Mouse (Mus musculus) frontal cortex, postnatal 14 days (tissue): ENCODE data around the gene Arrdc2.

Experiments
- DNase-seq, 2 experiments: peaks; one replicate each; pipeline ENCODE4 v3.0.0; 2022; ENCODE audit warnings: low spot score in 2 of 2

Gene Arrdc2

DNA sequence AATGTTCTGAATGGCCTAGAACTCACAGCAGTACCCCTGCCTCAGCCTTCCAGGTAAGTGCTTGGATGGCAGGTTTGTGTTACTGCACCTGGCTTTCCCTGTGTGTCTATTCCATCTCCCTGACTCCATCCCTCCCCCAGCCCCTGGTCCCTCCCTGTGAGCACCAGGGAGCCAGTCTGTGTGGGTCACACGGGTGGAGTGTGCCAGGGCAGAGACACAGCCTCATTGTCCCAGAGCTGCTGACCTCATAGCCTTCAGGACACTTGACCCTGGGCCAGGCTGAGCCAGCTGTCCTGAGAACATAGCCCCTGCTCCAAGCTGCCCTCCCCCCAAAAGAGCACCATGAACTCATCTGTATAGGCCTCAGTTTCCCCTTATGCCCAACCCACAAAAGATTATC is 32.2 kb downstream of the Arrdc2 start:
- no peak for DNase-seq

DNA sequence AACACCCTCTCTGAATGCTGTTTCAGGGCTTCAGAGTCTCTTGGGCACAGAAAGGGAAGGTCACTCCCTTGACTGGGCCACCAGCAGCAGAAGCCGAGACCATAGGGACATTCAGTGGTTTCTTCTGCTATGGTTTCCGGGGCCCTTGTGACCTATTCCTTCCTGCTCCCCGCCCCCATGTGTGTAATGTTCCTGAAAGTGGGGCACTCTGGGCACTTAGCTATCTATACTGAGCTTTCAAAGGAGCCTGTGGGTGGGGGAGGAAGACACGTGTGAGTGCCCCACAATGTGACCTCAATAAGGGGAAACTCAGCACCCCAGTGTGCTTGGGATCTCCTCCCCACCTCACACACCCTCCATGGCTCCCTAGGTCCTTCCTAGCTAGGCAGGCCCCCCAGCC is 33.0 kb downstream of the Arrdc2 start:
- DNase-seq, result no peak

DNA sequence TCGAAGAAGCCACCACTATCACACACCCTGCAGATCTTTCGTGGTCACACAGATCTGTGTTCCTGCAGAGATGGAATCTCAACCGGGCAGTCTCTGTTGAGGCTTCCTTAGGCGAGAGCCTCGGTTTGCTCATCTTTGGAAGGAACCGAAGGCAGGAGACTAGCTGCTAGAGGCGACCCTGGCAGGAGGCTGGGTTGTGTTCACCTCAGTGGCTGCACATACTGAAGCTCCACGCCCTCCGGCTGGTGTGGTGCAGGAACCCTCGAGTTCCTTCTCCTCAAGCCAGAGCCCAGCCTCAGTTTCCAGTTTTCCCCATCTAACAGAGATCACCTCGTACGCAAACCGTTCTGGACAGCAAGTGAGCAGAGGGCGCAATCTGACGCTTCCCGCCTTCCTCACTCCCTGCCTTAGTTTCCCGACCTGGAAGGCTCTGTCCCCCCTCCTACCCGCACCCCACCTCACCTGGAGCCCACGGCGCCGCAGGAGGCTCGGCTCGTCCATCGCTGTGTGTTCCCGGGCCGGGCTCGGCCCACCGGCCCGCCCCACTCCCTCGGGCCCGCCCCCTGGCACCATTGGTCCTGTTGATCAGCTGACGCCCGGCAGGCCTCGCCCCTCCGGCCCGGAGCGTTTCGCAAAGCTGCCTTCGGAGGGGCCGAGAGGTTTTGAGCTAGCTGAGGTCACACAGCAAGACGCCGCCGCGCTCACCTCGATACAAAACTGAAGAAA is 34.9 kb downstream of the Arrdc2 start, which contains the start of gene Mast3:
Mast3 (minus strand) TSS at position 574 of the 726 bp plus-strand sequence.
- DNase-seq, result peak in 1 of 2 experiments; percentile 72

DNA sequence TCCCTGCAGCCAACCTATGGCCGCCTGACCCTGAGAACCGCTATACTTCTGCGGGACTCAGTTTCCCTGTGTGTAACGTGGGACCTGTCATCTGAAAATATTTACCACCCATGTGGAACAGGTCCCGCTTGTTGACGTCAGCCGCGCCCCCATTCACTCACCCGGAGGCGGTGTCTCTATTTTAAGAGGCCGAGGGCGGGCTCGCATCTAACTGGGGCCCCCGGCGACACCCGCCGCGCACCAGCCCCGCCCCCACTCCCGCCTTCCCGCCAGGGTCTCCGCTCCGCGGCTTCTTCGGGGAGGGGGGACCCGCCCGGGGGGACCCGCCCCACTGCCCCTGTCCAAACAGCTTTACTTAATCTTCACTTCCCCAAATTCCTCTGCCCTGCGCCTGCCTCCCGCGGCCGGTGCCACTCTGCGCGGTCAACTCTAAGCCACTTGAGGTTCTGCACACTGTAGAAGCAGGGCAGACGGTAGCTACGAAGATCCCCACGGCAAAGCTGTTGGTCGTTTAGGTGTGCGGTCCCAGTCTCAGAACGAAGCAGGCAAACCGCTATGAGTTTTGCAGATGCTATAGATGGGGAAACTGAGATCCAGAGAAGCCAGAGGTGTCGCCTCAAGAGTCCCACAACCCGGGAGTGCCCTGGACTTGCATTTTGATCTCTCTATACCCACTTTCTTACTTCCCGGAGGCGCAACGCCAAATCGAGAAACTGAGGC is 35.6 kb downstream of the Arrdc2 start:
- DNase-seq, result peak in 1 of 2 experiments; percentile 43

DNA sequence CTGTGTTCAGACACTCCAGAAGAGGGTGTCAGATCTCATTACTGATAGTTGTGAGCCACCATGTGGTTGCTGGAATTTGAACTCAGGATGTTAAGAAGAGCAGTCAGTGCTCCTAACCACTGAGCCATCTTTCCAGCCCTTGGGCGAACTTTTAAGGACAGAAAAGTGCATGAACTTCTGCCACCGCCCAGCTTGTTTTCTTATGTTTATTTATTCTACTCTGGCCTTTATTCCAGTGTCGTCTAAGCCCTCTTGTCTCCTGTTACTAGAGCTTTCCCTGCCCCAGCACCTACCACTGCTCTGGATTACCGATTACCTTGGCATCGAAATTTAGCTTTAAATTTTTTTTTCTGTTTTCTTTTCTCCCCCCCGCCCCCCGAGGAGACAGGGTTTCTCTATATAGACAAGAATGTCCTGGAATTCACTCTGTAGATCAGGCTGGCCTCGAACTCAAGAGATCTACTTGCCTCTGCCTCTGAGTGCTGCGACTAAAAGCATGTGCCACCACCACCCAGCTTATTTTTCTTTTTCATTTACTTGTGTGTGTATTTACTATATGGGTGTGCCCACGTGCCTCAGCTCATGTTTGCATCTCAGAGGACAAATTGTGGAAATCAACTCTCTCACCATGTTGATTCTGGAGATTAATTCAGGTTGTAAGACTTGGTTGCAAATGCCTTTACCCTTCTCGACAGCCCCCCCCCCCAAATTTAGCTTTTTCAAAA is 36.6 kb downstream of the Arrdc2 start:
- no peak for DNase-seq

DNA sequence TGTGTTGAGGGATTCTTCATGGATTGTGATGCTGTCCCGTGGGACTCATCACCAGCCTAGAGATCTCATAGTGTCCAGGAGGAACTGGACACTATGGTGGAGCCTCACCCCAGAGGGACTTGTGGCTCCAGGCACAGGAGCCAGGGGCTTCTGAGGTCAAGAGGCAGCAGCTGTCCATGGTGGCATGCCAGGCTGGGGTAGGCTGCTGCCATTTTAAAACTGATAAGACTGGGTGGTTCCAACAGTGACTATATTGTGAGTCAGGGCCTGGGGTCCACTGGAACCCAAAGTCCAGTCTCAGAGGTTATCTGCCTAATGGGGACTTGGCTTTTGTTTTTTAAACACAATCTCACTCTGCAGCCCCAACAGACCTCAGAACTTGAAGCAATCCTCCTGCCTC is 37.7 kb downstream of the Arrdc2 start:
- DNase-seq, result no peak

DNA sequence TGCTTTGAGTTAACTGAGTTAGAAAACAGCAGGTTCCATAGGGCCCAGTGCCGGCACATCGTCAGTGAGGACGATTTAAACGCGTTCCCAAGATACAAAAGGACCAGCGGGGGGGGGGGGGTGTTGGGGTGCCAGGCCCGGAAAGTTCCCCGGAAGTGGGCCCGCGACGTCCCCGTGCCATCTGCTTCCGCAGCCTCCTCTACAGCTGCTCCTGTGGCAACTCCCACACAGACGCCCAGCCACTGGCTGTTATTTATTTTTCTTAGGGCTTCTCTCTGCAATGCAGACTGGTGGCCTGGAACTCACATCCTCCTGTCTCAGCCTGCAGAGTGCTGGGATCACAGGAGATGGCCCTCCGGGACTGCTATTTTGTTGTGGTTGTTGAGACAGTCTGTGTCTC is 38.4 kb downstream of the Arrdc2 start:
- peak in 1 of 2 experiments; percentile 51 for DNase-seq

DNA sequence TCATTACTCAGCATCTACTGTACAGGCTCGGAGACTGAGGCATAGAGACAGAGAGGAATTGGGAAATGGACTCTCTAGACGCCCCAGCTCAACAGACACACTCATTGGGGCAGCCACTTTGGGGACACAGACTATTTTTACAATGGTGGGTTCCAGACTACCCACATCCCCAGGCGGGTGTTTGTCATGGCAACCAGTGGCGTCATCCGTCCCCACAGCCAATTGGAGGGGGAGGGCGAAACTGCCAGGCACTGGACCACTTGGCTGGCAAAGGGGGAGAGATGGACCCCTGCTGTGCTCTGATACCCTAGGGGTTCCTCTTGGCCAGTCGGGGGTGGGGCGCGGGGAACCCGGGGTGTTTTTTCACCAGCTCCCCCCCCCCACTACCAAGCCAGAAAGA is 38.9 kb downstream of the Arrdc2 start:
- DNase-seq, result peak in 1 of 2 experiments; percentile 48

DNA sequence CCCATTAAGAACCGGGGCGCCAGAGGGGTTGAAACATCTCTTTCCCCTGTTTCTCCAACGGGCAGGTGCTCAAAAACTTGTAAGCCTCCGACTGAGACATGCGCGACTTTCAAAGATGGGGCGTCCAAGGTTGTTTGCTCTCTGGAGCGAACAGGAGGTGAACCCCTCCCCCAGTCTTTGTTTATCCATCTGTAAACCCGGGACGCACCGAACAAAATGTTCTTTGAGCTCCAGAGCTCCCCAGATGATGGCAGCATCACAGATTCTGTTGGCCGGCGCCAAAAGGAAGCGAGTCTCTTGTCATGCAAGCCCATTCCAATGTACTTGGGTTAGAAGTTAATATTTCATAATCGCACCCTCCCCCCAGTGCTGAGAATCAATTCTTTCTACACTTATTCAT is 41.2 kb downstream of the Arrdc2 start:
- no peak for DNase-seq

DNA sequence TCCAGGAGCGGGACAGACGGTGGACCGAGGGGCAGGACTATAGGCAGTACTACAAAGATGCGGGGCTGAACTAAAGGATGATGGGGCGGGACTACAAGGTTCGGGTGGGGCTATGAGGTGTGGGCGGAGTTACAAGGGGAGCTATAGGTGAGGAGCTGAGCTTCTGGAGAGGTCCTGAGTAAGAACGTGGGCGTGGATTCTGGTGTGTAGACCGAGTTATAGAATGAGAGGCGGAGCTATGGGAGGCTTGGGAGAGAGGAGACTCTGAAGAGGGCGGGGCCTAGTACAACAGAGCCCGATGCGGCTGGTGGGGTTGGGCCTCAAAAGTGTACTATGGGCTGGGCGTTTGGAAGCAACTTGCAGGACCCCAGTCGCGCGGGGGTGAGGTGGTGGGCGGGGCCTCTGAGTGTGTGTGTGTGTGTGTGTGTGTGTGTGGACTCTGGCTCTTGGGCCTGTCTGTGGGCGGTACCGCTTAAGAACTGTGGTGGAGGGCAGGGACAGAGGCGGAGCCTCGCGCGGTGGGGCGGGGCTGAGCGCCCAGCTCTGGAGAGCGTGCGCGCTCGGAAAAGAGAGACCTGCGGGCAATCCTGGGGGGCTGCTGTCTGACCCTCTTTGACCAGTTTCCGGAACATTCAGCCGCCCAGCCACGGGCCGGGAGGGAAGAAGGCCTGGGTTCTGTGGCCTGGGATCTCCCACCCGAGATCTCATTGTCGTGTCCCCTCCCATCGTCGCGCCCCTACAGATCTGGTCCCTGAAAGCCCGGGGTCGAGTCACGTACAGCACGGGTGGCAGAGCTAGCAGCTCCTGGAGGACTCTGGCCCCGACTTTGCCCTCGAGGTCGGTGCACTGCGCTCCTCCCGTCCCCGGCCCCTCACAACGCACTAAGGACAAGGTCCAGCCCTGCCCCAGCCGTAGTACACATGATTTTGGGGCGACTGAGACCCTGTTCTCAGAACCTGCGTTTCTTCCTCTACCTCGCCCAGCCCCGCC is 42.1 kb downstream of the Arrdc2 start:
- peak; percentile 82 to 87 for DNase-seq

DNA sequence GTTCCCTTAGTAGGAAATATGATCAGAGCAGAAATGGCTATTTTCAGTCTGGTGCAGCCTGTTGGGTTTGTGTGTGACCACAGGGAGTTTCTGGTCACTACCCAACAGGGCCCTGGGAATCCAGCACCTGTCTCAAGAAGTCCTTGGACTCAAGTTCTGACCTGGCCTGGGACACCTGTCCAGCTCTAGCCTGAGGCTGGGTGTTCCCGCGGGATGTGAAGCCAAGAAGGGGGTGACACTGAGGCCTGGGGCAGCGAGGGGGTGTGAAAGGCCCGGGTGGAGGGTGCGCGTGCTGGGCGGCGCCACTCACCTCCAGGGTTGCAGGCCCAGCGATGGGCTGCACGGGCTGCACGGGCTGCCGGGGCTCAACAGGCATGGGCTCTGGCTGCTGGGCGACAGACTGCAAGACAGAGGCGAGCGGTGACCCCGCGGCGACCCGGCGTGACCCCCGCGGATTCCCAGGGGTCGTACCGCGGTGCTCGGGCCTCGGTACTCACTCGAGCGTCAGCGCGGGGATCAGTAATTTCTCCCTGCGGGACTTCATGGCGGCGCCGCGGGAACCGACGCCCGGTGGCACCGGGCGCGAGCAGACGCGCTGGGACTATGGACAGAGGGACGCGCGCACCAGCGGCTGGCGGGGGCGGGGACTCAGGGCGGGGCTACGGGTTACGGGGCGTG is 43.0 kb downstream of the Arrdc2 start:
- DNase-seq, result no peak

DNA sequence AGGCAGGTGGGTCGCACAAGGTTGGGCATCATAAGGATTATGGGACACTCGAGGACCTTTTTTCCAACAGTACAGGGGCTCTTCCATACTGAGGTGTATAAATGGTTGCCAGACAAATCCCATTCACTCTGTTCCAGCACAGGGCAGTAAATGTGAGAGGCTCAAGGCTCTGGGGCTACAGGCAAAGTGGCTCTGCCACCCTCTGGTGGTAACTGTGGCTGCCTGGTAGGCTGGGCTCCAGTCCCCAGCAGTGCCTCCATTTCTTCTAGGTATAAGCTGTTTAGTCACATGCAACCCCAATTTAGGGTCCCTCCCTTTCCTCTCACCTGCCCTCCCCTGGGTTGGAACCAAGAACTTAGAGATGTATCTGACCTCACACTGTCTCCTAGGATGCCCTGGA is 44.1 kb downstream of the Arrdc2 start:
- DNase-seq, result no peak

DNA sequence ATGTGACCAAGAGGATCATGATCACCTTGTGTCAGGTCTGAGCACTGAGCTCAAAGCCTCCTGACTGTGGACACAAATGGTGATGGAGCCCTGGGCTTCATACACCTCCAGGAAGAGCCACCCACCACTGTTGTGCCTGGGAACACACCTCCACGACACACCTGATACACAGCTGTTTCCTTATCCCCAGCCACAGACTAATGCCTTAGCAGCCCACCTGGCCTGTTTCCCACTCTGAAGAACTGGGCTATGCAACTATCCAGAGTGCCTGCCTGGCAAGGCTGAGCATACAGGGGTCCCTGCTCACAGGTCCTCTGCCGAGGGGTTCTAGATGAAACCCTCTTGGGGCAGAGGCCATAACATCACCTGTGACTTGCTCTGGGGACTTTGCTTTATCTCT is 45.3 kb downstream of the Arrdc2 start:
- no peak for DNase-seq

DNA sequence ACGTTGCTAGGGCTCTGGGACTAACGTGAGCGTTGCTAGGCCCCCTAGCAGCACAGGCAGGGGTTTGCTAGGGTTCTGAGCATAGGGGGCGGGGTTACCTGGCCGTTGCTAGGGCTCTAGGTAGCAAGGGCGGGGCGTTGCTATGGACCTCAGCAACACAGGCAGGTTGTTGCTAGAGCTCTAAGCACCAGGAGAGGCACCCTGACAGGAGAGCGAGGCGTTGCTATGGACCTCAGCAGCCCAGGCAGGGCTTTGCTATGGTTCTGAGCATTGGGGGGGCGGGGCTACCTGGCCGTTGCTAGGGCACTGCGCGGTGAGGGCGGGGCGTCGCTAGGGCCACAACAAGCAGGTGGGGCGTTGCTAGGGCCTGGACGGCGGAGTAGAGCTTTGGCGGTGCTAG is 46.8 kb downstream of the Arrdc2 start:
- DNase-seq, result no peak

DNA sequence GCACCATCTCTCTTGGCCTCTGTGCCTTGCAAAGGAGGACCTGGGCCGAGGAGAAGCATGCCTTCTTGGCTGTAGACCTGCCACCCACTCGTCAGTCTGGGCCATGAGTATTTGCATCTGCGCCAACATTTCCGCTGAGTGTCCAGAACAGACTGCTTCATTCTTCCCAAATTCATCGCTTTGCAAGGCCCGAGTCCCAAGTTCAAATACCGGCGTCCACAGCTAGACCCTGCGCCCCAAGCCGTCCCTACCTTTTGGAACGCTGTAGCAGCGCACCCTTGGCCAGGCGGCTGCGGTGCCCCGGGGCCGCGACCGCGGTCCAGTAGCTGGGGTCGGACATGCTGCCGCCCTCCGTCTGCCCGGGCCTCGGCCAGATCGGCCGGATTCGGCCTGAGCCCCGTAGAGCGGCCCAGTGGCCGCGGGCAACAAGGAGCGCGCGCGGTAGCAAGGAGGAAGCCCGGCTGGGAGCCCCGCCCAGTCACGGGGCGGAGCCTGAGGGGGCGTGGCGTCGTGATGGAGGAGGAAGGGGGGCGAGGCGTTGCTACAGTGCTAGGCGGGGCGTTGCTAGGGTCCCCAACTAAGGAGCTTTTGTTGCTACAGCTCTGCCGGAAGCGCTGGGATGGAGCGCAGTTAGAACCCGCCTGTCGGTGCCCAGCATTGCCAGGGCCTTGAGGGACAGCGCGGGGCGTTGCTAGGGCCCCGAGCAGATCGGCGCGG is 47.4 kb downstream of the Arrdc2 start:
- peak; percentile 95 to 97 for DNase-seq

DNA sequence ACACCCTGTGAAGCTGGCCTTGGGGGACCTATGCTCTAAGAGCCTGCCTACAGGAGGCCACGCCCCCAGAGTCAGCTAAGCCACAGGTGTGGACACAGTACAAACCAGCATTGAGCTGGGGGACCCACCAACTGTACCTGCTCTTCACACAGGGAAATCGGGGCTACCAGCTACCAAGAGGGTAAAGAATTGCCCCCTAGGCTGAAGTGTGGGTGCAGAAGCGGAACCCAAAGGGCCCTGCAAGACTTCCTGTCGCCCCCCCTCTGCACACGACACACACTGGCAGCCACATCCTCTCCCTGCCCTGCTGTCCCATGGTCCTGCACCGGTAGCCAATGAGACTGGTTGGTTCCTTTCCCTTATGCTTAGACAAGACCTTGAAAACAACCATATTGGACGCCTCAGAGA is 48.2 kb downstream of the Arrdc2 start:
- DNase-seq, result no peak

DNA sequence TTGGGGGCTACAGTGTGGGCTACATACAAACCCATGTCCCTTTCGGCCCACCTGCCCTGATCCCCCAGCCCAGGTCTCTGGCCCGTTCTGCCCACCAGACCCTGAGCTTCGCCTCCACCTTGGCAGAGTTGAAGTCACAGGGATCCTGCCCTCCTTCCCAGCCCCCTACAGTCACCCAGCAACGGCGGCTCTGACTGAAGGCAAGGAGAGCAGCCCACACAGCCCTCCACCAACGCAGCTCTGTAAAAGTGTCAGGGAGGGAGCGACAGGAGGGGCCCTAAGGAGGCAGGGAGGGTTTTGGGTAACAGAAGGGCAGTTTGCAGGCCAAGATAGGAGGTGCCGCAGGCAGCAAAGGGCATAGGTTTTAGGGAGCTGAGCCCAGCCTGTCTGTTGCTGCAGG is 48.7 kb downstream of the Arrdc2 start:
- DNase-seq, result no peak

DNA sequence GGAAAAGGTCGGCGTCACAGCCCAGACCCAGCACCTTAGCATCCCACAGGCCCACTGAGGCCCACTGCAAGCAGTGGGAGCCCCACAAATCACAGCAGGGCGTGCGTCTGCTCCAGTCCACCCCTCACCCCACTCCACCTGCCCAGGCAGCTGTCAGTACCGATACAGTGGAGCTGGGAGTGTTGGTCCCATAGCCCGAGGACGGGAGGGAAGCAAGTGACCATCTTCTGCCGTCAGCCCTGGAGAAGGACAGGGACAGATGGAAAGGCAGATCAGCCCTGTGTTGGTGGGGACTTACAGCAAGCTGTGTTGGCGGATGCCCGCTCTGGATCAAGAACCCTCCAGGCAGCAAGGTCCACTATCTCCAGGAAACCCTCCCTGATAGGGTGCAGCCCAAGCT is 50.5 kb downstream of the Arrdc2 start:
- DNase-seq, result no peak

DNA sequence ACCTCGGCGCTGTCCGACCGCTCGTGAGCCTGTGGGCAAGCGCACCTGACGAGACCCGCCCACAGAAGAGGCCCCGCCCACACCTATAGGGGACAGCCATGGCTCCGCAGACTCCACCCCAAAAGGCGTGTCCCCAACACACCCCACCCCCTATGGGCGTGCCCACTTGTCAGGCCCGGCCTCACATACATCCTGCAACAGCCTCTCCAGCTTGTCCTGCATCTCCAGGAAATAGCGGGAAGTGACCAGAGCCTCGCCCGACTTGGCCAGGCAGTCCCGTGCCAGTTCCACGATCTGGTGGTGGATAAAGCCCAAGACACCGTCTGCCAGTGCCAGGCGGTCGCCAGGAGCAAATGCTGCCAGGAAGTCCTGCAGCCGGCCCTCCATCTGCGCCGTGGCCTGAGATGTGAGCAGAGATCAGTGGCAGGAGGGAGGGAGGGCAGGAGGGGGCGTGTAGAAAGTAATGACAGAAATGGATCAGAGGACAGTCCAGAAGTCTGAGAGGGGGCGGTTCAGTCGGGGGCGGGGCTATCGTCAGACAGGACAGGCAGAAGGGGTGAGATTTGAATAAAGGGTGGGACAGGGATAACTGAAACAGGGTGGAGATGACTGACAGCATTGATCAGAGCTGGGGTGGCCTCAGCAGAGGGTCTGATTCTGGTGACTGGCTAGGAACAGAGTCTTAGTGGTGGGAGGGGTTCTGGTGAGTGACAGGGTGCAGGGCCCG is 51.4 kb downstream of the Arrdc2 start:
- DNase-seq, result no peak

DNA sequence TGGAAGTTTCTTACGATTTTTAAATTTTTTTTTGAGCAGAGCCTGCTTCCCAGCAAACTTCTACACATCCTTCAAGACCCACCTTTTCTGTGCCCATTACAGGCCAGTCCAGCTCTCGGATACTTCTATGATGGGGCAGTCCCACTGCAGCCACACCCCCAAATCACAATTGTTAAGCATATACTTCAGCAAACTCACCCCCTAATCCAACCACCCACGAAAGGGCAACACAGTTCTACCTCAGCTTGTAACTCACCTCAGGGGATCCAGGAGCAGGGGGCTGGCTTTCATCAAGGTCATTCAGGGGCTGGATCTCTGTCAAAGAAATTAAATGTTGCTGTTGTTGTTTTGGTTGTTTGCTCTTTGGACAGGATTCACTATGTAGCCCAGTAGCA is 52.5 kb downstream of the Arrdc2 start:
- DNase-seq, result no peak
